Mouse (Mus musculus) forebrain, postnatal 0 days (tissue): Measurements from ENCODE around the gene Trappc5. TPM values are rescaled to one million over a fixed set of nuclear protein-coding genes. Genes with fewer than 3 reads are reported as not detected.

Source experiments
- ATAC-seq: fragments of 200-750 bp; cut with Nextera tagmentation; 2 replicates; pipeline ENCODE4 v1.8.0; 2017; ENCODE audit warnings: mild to moderate bottlenecking, moderate library complexity
- DNase-seq: peaks from one replicate; pipeline ENCODE4 v3.0.0-alpha.2; 2015
- H3K27ac ChIP-seq: fragments of 300-500 bp; sonication (generic); 2 replicates; pipeline ENCODE4 v1.5.1; 2014; ENCODE audit warnings: low read depth, mild to moderate bottlenecking, antibody characterized with exemption, low read length, moderate library complexity, mixed read lengths
- H3K27me3 ChIP-seq: fragments of 300-500 bp; sonication (generic); 2 replicates; pipeline ENCODE4 v1.6.1; 2014; ENCODE audit warnings: mild to moderate bottlenecking, low read length, mixed read lengths; ENCODE audit not compliant: insufficient read depth
- H3K36me3 ChIP-seq: fragments of 300-500 bp; sonication (generic); 2 replicates; pipeline ENCODE4 v1.6.1; 2014; ENCODE audit warnings: mild to moderate bottlenecking, moderate library complexity; ENCODE audit not compliant: insufficient read depth
- H3K4me1 ChIP-seq: fragments of 300-500 bp; sonication (generic); 2 replicates; pipeline ENCODE4 v1.6.1; 2014; ENCODE audit warnings: antibody characterized with exemption; ENCODE audit not compliant: insufficient read depth
- H3K4me2 ChIP-seq: fragments of 300-500 bp; sonication (generic); 2 replicates; pipeline ENCODE4 v1.6.1; 2014; ENCODE audit warnings: low read depth, mild to moderate bottlenecking, moderate library complexity
- H3K4me3 ChIP-seq: fragments of 300-500 bp; sonication (generic); 2 replicates; pipeline ENCODE4 v1.5.1; 2014; ENCODE audit warnings: low read depth, low read length, mixed read lengths
- H3K9ac ChIP-seq: fragments of 300-500 bp; sonication (generic); 2 replicates; pipeline ENCODE4 v1.6.1; 2014; ENCODE audit warnings: mild to moderate bottlenecking
- H3K9me3 ChIP-seq: fragments of 300-500 bp; sonication (generic); 2 replicates; pipeline ENCODE4 v1.6.1; 2016; ENCODE audit warnings: low read length
- CTCF ChIP-seq: sonication (generic); IDR thresholded peaks from 2 replicates; pipeline ENCODE4 v1.5.1; 2016; ENCODE audit warnings: antibody characterized with exemption, control low read depth, low read depth
- WGBS: fragments of 180-500 bp; shearing (Covaris S2); extraction: QIAGEN DNeasy Blood & Tissue Kit; methylation state at CpG from one replicate; pipeline ENCODE4 v1.1.7; 2014; 5-methylcytosine and 5-hydroxymethylcytosine counted together
- polyA plus RNA-seq: library from polyadenylated mRNA; unstranded; fragments of >200 nt; fragmentation: Nextera tagmentation; extraction: Ambion mirVana; gene quantifications from 2 replicates; pipeline ENCODE4 v1.2.1, GENCODE M21; 2015
- total RNA-seq: library from RNA; depleted of rRNA; stranded (reverse); fragments of >200 nt; gene quantifications from 2 replicates; pipeline ENCODE4 v1.2.3, GENCODE M21; 2014

Trappc5 gene
- total and polyA plus RNA-seq, 2 experiments from 2014 or later, result 68.5 to 70.5 TPM

- no peak for DNase-seq
- Histone ChIP-seq H3K9ac (no peak overlapping the region), H3K9me3 (no peaks in the 10 kb centered on the region), H3K4me1 (no peaks in the 10 kb centered on the region), H3K27ac (no peak overlapping the region), H3K36me3 (peaks cover 13% of the 10 kb centered on the region; the same call in 1 of the 2 replicates), H3K4me3 (no peak overlapping the region), H3K27me3 (no peaks in the 10 kb centered on the region), H3K4me2 (no peak overlapping the region)
- WGBS, result 77% methylated on average over 5 of the region's 5 CpGs
- TF ChIP-seq CTCF, result no peak
- ATAC-seq, result no peak
These were observed 9.3 kb downstream of the Trappc5 start for GRCm38 (mm10) chr8:3685422-3685821.

DNA sequence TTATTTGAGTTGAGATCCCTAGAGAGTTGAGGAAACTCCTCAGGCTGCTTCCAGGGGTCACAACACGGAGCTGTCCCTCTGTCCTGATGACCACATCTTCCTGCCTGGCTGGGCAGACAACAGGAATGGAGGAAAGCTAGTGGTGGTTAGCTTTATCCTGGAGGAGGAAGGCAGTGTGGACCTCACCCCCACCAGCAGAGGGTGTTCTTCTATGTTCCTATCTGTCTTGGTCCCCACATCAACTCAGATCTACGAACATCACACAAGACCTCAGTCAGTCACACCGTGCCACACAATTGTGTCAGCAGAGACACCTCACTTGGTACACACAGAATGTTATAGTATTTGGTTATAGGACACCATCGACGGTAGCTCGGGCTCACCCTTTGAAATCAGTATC is 11.4 kb downstream of the Trappc5 start:
- Histone ChIP-seq H3K9ac (no peak overlapping the region), H3K27me3 (no peaks in the 10 kb centered on the region), H3K36me3 (0 out of 2 replicates have a peak, but pooled peaks cover 1% of the 10 kb centered on the region), H3K4me1 (no peaks in the 10 kb centered on the region), H3K27ac (no peak overlapping the region), H3K4me3 (no peak overlapping the region), H3K9me3 (no peaks in the 10 kb centered on the region), H3K4me2 (no peak overlapping the region)
- 79% methylated on average over 6 of the region's 6 CpGs for WGBS
- TF ChIP-seq CTCF, result no peak
- no peak for ATAC-seq
- DNase-seq, result no peak

DNA sequence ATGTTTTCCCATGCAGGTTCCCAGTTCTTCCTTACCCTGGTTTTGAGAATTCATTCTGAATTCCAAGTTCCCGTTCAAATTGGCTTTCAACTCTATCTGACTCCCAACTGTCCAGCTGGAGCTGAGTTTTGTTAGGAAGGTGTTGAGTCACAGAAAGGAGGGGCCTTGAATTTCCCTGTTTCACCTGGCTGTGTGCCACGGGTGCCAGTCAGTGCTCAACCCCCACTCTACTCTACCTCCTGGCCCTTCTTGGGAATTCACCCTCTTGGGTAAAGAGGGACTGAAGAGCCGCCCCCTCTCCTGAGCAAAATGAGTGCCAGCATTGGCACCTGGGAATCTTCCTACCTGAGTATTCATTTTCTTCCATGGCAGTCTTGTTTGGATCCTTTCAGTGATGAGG is 14.7 kb downstream of the Trappc5 start:
- Histone ChIP-seq H3K4me2 (no peak overlapping the region), H3K36me3 (no peaks in the 10 kb centered on the region), H3K27ac (no peak overlapping the region), H3K4me1 (no peaks in the 10 kb centered on the region), H3K27me3 (no peaks in the 10 kb centered on the region; the same call in 1 of the 2 replicates), H3K9ac (no peak overlapping the region), H3K4me3 (no peak overlapping the region), H3K9me3 (no peaks in the 10 kb centered on the region)
- TF ChIP-seq CTCF, result no peak
- DNase-seq (no peak), ATAC-seq (no peak)
- 78% methylated on average over 3 of the region's 3 CpGs for WGBS

DNA sequence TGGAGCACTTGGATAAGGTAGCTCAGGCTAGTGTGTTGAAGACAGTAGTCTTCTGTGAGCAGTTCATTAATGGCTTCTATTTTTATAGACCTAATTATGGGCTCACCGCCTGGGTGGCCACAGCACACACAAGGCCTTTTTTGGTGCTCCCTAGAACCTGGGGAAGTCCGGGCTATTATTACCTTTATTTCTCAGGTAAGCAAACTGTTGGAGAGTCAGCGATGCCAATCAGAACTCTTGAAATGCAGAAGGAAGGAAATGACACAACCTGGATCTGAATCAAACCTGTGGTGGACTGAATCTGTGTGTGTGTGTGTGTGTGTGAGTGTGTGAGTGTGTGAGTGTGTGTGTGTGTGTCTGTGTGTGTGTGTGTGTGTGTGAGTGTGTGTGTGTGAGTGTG is 18.0 kb downstream of the Trappc5 start, which contains the start of gene Fcer2a:
Fcer2a (minus strand) TSS at position 55 of the 400 bp plus-strand sequence.
- Histone ChIP-seq H3K9ac (no peak within 1 kb of the TSS), H3K4me1 (no peaks in the 10 kb centered on the region), H3K9me3 (no peaks in the 10 kb centered on the region), H3K27me3 (no peaks in the 10 kb centered on the region; the same call in 1 of the 2 replicates), H3K4me2 (no peak within 1 kb of the TSS), H3K36me3 (no peaks in the 10 kb centered on the region), H3K4me3 (no peak within 1 kb of the TSS), H3K27ac (no peak within 1 kb of the TSS)
- DNase-seq, result no peak
- WGBS, result 83% methylated on average over 3 of the region's 3 CpGs
- no peak for TF ChIP-seq CTCF
- no peak for ATAC-seq

GRCm38 (mm10) chr8:3701491-3701890 is 25.4 kb downstream of the Trappc5 start:
- WGBS, result 95% methylated on average over 1 of the region's 1 CpGs
- no peaks in the 10 kb centered on the region for H3K27me3 ChIP-seq
- H3K36me3 ChIP-seq, result no peaks in the 10 kb centered on the region
- no peak for TF ChIP-seq CTCF
- H3K4me1 ChIP-seq, result no peaks in the 10 kb centered on the region
- H3K9me3 ChIP-seq, result no peaks in the 10 kb centered on the region
- no peak for DNase-seq
- no peak for ATAC-seq
- H3K4me3 ChIP-seq, result no peak overlapping the region
- no peak overlapping the region for H3K4me2 ChIP-seq
- no peak overlapping the region for H3K9ac ChIP-seq
- no peak overlapping the region for H3K27ac ChIP-seq

GRCm38 (mm10) chr8:3705711-3706110 is 29.6 kb downstream of the Trappc5 start:
- Histone ChIP-seq H3K4me2 (no peak overlapping the region), H3K4me1 (no peaks in the 10 kb centered on the region), H3K9ac (no peak overlapping the region), H3K36me3 (no peaks in the 10 kb centered on the region), H3K27me3 (no peaks in the 10 kb centered on the region), H3K4me3 (no peak overlapping the region), H3K9me3 (no peaks in the 10 kb centered on the region), H3K27ac (no peak overlapping the region)
- 63% methylated on average over 4 of the region's 4 CpGs for WGBS
- ATAC-seq, result no peak
- no peak for DNase-seq
- TF ChIP-seq CTCF, result peak; percentile 16; the same call in 1 of the 2 replicates

DNA sequence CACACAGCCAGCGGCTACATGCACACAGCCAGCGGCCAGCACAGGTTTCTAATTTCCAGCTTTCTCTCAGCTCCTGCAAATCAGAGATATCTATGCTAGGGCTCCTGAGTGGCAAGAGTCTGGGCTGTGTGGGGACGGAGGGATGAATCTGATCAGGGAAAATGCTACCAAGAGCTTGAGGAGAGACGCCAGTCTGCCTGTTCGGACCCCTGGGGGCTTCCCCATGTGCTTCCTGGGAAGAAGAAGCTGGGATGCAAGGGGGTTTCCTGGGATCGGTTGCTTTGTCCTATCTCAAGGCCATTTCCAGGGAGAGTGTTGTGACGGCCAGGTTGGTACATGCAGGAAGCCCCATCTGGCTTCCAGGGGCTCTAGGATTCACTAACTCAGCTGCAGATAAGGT is 31.5 kb downstream of the Trappc5 start:
- Histone ChIP-seq H3K9me3 (no peaks in the 10 kb centered on the region), H3K27me3 (no peaks in the 10 kb centered on the region), H3K4me3 (no peak overlapping the region), H3K27ac (no peak overlapping the region), H3K36me3 (no peaks in the 10 kb centered on the region), H3K9ac (no peak overlapping the region), H3K4me2 (no peak overlapping the region), H3K4me1 (no peaks in the 10 kb centered on the region)
- ATAC-seq, result no peak
- WGBS, result 79% methylated on average over 7 of the region's 7 CpGs
- no peak for TF ChIP-seq CTCF
- no peak for DNase-seq

DNA sequence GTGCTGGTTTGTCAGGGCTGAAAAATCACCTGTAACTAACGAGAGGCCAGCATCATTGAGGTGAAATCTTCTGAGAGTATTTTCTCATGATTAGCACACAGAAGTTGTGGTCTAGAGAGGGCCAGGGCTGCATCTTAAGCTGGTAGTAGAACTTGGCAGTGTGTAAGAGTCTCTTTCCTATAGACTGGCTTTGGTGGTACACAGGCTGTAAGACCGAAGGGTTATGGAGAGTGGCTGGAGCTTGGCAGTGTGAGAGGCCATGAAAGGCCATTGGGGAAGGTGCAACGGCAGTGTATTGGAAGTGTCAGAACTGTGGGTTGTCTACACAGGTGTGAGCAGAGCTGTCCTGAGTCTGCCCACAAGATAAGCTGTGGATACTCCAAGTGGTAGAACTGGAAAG is 34.2 kb downstream of the Trappc5 start:
- Histone ChIP-seq H3K9ac (no peak overlapping the region), H3K27me3 (no peaks in the 10 kb centered on the region), H3K4me3 (no peak overlapping the region), H3K4me2 (no peak overlapping the region), H3K9me3 (no peaks in the 10 kb centered on the region), H3K4me1 (no peaks in the 10 kb centered on the region), H3K27ac (no peak overlapping the region), H3K36me3 (no peaks in the 10 kb centered on the region)
- WGBS, result 85% methylated on average over 3 of the region's 3 CpGs
- DNase-seq, result no peak
- TF ChIP-seq CTCF, result no peak
- no peak for ATAC-seq
